Mouse (Mus musculus) limb, embryonic 14.5 days (tissue): ENCODE measurements at regions not wholly inside any gene's neighbourhood (a gene's known extent, or its start where the extent isn't known, plus 50 kb on each side); places are given as distances from the start of the nearest gene placed in this dataset.
A peak's percentile ranks its signal among the peaks of the same experiment; 100 is the strongest.

Source experiments
- ATAC-seq: fragments of 200-750 bp; cut with Nextera tagmentation; 2 replicates; pipeline ENCODE4 v1.8.0; 2017; ENCODE audit warnings: low read depth, moderate number of reproducible peaks, moderate TSS enrichment; ENCODE audit not compliant: low FRiP score
- DNase-seq: peaks from one replicate; pipeline ENCODE4 v3.0.0-alpha.2; 2015; ENCODE audit warnings: low spot score
- H3K27ac ChIP-seq: fragments of 300-500 bp; sonication (generic); replicated peaks from 2 replicates; pipeline ENCODE4 v1.5.1; 2014; ENCODE audit warnings: low read depth, mild to moderate bottlenecking, low read length, moderate library complexity, mixed read lengths
- H3K27me3 ChIP-seq: fragments of 300-500 bp; sonication (generic); 2 replicates; pipeline ENCODE4 v1.6.1; 2014; ENCODE audit warnings: low read length, mixed read lengths; ENCODE audit not compliant: control insufficient read depth, insufficient read depth
- H3K36me3 ChIP-seq: fragments of 300-500 bp; sonication (generic); 2 replicates; pipeline ENCODE4 v1.6.1; 2014; ENCODE audit warnings: mild to moderate bottlenecking, low read length, moderate library complexity, mixed read lengths; ENCODE audit not compliant: control insufficient read depth, insufficient read depth
- H3K4me1 ChIP-seq: fragments of 300-500 bp; sonication (generic); 2 replicates; pipeline ENCODE4 v1.6.1; 2014; ENCODE audit warnings: antibody characterized with exemption, low read length, mixed read lengths; ENCODE audit not compliant: control insufficient read depth, insufficient read depth
- H3K4me2 ChIP-seq: fragments of 300-500 bp; sonication (generic); replicated peaks from 2 replicates; pipeline ENCODE4 v1.6.1; 2014; ENCODE audit warnings: low read depth, mild to moderate bottlenecking, low read length, moderate library complexity; ENCODE audit not compliant: severe bottlenecking
- H3K4me3 ChIP-seq: fragments of 300-500 bp; sonication (generic); replicated peaks from 2 replicates; pipeline ENCODE4 v1.5.1; 2014; ENCODE audit warnings: low read length
- H3K9ac ChIP-seq: fragments of 300-500 bp; sonication (generic); 2 replicates; pipeline ENCODE4 v1.6.1; 2014; ENCODE audit warnings: mild to moderate bottlenecking, low read depth, low read length, moderate library complexity; ENCODE audit not compliant: severe bottlenecking
- H3K9me3 ChIP-seq: fragments of 300-500 bp; sonication (generic); 2 replicates; pipeline ENCODE4 v1.6.1; 2016; ENCODE audit warnings: low read length; ENCODE audit not compliant: control insufficient read depth
- POLR2A ChIP-seq: fragments of 200-500 bp; IDR thresholded peaks from 2 replicates; pipeline ENCODE4 v1.8.0; 2012; ENCODE audit warnings: inconsistent platforms, mild to moderate bottlenecking, moderate library complexity, borderline replicate concordance; ENCODE audit not compliant: insufficient read depth, insufficient read length; ENCODE audit errors: extremely low read depth
- whole genome bisulfite sequencing: fragments of 180-500 bp; shearing (Covaris S2); extraction: QIAGEN DNeasy Blood & Tissue Kit; methylation state at CpG from one replicate; pipeline ENCODE4 v1.1.7; 2014; 5-methylcytosine and 5-hydroxymethylcytosine counted together

DNA sequence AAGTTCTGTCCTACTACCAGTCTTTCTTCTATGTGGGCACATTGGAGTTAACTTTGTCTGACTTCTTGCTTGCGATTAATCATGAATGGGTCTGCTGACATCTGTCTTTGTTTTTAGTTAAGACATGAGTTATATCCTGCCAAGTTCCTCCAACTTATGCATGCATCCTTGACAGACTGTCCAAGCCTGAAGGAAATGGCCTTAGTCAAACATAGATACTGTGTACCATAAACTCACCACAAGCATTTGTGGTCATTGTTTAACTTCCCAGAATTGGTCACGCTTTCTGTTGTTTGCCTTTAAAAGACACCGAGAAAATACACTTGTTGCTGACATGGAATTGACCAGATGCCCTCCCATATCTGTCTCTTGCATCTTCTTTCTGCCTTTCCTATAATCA, 519.4 kb upstream of the Hs6st1 start:
- no peaks in the 10 kb centered on the region for H3K4me1 ChIP-seq
- H3K4me2 ChIP-seq = no peak overlapping the region
- H3K9me3 ChIP-seq = no peaks in the 10 kb centered on the region
- H3K4me3 ChIP-seq = no peak overlapping the region
- H3K27ac ChIP-seq = no peak overlapping the region
- TF ChIP-seq POLR2A = no peak
- H3K36me3 ChIP-seq = no peaks in the 10 kb centered on the region
- WGBS = 80% methylated on average over 3 of the region's 3 CpGs
- no peak for ATAC-seq
- no peaks in the 10 kb centered on the region for H3K27me3 ChIP-seq
- H3K9ac ChIP-seq = no peak overlapping the region
- DNase-seq = no peak

GRCm38 (mm10) chr1:35551503-35551902, 516.7 kb upstream of the Hs6st1 start:
- H3K4me2 ChIP-seq = no peak overlapping the region
- H3K4me1 ChIP-seq = no peaks in the 10 kb centered on the region
- H3K27ac ChIP-seq = no peak overlapping the region
- WGBS = 85% methylated on average over 1 of the region's 1 CpGs
- DNase-seq (no peak), ATAC-seq (no peak)
- no peak for TF ChIP-seq POLR2A
- no peaks in the 10 kb centered on the region for H3K27me3 ChIP-seq
- H3K4me3 ChIP-seq = no peak overlapping the region
- no peaks in the 10 kb centered on the region for H3K36me3 ChIP-seq
- H3K9me3 ChIP-seq = no peaks in the 10 kb centered on the region
- H3K9ac ChIP-seq = no peak overlapping the region

DNA sequence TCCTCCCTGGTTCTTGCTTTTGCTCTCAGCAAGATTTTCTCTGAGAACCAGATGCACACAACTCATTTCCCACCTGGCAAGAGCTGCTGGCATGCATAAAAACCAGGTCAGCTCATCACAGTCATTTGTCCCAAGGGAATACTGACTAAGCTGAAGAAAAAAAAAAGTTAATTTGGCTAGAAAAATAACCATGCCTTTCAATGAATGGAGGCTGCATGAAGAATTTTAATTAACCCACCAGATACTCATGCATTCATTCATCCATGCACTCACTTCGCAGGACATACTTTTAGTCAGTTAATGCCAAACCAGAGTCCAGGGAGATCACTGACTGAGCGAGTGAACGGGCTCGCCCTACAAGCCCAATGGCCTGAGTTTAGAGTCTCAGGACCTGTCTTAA, 505.4 kb upstream of the Hs6st1 start:
- Histone ChIP-seq H3K4me3 (no peak overlapping the region), H3K27me3 (no peaks in the 10 kb centered on the region), H3K4me2 (no peak overlapping the region), H3K27ac (no peak overlapping the region), H3K9ac (no peak overlapping the region), H3K36me3 (no peaks in the 10 kb centered on the region), H3K9me3 (no peaks in the 10 kb centered on the region), H3K4me1 (no peaks in the 10 kb centered on the region)
- no peak for ATAC-seq
- 81% methylated on average over 4 of the region's 4 CpGs for WGBS
- no peak for TF ChIP-seq POLR2A
- DNase-seq = no peak

DNA sequence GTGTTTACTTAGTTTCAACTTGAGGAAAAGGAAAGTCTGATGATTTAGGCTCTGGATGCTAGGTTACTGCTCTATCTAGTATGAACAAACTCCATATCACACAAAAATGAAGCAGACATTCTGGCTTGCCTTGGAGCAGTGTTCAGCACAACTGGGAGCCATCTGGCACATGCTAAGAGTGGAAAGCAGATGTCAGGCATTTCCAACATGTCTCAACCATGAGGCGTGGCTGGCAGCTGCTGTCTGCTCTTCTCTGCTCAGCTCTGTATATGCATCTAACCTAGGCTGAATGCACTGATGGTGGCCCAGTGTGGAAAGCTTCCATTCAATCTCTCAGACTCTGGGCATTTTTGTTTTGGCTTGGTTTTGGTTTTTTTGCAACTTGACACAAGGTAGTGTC, 493.0 kb upstream of the Hs6st1 start:
- Histone ChIP-seq H3K9ac (no peak overlapping the region), H3K9me3 (no peaks in the 10 kb centered on the region), H3K4me1 (peaks cover 8% of the 10 kb centered on the region), H3K4me2 (no peak overlapping the region), H3K27ac (no peak overlapping the region), H3K4me3 (no peak overlapping the region), H3K36me3 (no peaks in the 10 kb centered on the region), H3K27me3 (no peaks in the 10 kb centered on the region)
- no peak for TF ChIP-seq POLR2A
- DNase-seq (peak; percentile 76), ATAC-seq (peak; percentile 79)
- WGBS = 42% methylated on average over 1 of the region's 1 CpGs

DNA sequence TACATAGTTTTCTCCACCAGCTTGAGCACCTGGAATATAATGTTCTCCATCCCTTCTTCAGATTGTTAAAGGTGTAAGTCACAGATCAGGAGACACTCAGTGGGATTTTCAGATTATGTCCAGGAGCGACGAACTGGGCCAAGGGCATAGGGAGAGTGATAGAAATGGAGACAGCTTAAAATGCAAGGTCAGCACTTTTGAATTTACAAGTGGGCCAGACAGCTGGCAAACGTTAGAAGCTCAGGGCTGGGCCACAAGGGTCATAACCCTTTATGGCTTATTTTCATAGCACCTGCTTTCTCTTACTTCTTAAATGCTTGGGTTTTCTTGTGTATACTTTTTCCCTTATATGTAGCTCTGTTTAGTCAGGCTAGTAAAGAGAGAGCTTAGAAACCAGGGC, 488.8 kb upstream of the Hs6st1 start:
- Histone ChIP-seq H3K27ac (no peak overlapping the region), H3K9ac (no peak overlapping the region), H3K27me3 (no peaks in the 10 kb centered on the region), H3K4me3 (no peak overlapping the region), H3K4me1 (peaks cover 11% of the 10 kb centered on the region), H3K9me3 (no peaks in the 10 kb centered on the region), H3K4me2 (no peak overlapping the region), H3K36me3 (no peaks in the 10 kb centered on the region)
- ATAC-seq = no peak
- WGBS = 47% methylated on average over 3 of the region's 3 CpGs
- no peak for TF ChIP-seq POLR2A
- no peak for DNase-seq

- 0 out of 2 replicates have a peak overlapping the region, but pooled peaks have one; percentile 26 for H3K27ac ChIP-seq
- H3K9me3 ChIP-seq = no peaks in the 10 kb centered on the region
- WGBS = 51% methylated on average over 4 of the region's 4 CpGs
- H3K36me3 ChIP-seq = no peaks in the 10 kb centered on the region
- H3K4me1 ChIP-seq = peaks cover 11% of the 10 kb centered on the region
- no peak for TF ChIP-seq POLR2A
- no peak overlapping the region for H3K4me3 ChIP-seq
- no peak overlapping the region for H3K9ac ChIP-seq
- DNase-seq (peak; percentile 44), ATAC-seq (peak; percentile 56)
- H3K4me2 ChIP-seq = no peak overlapping the region; the same call in 1 of the 2 replicates
- H3K27me3 ChIP-seq = no peaks in the 10 kb centered on the region
These were observed 488.2 kb upstream of the Hs6st1 start for GRCm38 (mm10) chr1:35579992-35580391.
